Mouse (Mus musculus) midbrain, embryonic 13.5 days (tissue): ENCODE data around the gene Fggy. TPM values are rescaled to one million over a fixed set of nuclear protein-coding genes. Genes with fewer than 3 reads are reported as not detected.
A peak's percentile ranks its signal among the peaks of the same experiment; 100 is the strongest.

Experiments
- ATAC-seq: fragments of 200-750 bp; cut with Nextera tagmentation; 2 replicates; pipeline ENCODE4 v1.8.0; 2017; ENCODE audit warnings: mild to moderate bottlenecking, moderate TSS enrichment, moderate library complexity
- H3K27ac ChIP-seq: fragments of 300-500 bp; sonication (generic); 2 replicates; pipeline ENCODE4 v1.5.1; 2015; ENCODE audit warnings: inconsistent platforms, mild to moderate bottlenecking, moderate library complexity
- H3K27me3 ChIP-seq: fragments of 300-500 bp; sonication (generic); 2 replicates; pipeline ENCODE4 v1.6.1; 2015; ENCODE audit warnings: mild to moderate bottlenecking, inconsistent platforms
- H3K36me3 ChIP-seq: fragments of 300-500 bp; sonication (generic); 2 replicates; pipeline ENCODE4 v1.6.1; 2015; ENCODE audit warnings: mild to moderate bottlenecking, inconsistent platforms
- H3K4me1 ChIP-seq: fragments of 300-500 bp; sonication (generic); replicated peaks from 2 replicates; pipeline ENCODE4 v1.6.1; 2015; ENCODE audit warnings: inconsistent platforms
- H3K4me2 ChIP-seq: fragments of 300-500 bp; sonication (generic); replicated peaks from 2 replicates; pipeline ENCODE4 v1.6.1; 2015; ENCODE audit warnings: moderate library complexity, mild to moderate bottlenecking, inconsistent platforms
- H3K4me3 ChIP-seq: fragments of 300-500 bp; sonication (generic); replicated peaks from 2 replicates; pipeline ENCODE4 v1.5.1; 2015; ENCODE audit warnings: mild to moderate bottlenecking, inconsistent platforms
- H3K9ac ChIP-seq: fragments of 300-500 bp; sonication (generic); replicated peaks from 2 replicates; pipeline ENCODE4 v1.6.1; 2015; ENCODE audit warnings: mild to moderate bottlenecking, inconsistent platforms
- H3K9me3 ChIP-seq: fragments of 300-500 bp; sonication (generic); 2 replicates; pipeline ENCODE4 v1.6.1; 2016; ENCODE audit warnings: mild to moderate bottlenecking, inconsistent platforms
- WGBS: fragments of 180-500 bp; shearing (Covaris S2); methylation state at CpG from one replicate; pipeline ENCODE4 v1.1.7; 2015; 5-methylcytosine and 5-hydroxymethylcytosine counted together
- polyA plus RNA-seq: library from polyadenylated mRNA; unstranded; fragments of >200 nt; fragmentation: Nextera tagmentation; extraction: Ambion mirVana; gene quantifications from 2 replicates; pipeline ENCODE4 v1.2.1, GENCODE M21; 2015

Gene Fggy
- 7.5 and 9.2 TPM in 2 replicates for polyA plus RNA-seq

DNA sequence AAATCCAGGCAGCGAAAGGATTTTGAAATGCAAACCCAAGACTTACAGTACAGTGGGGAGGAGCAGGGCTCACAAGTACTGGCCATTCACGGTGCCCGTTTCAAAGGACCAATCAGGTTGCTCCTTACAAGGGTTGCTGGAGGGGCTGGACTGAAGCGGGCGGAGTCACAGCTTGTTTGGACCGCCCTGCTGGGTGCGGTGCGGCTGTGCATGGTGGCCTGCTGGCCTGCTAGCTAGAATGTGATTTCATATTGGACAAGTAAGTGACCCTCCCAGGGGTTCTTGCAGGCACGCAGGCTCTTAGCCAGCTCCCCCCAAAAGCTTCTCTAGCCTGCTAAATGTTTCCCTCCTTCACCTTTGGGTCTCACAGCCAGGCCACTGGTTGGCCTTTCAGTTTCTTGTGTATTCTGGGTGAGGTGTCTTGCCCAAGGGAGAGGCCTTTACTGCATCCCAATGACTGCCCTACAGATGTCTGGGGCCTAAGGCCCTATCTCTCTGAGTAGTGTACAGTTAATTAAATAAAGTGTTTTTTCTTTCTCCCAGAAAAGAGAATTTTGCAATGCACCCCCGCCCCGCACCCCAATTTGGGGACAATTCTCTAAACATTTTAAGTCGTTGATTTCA lies at the start of gene Fggy:
Fggy (plus strand) TSS at position 175 of the 624 bp plus-strand sequence.
- Histone ChIP-seq H3K4me1 (peaks cover 12% of the 10 kb centered on the region), H3K27me3 (no peaks in the 10 kb centered on the region), H3K4me2 (peak within 1 kb of the TSS; percentile 52), H3K9me3 (no peaks in the 10 kb centered on the region), H3K36me3 (no peaks in the 10 kb centered on the region), H3K4me3 (peak within 1 kb of the TSS; percentile 40), H3K27ac (peak within 1 kb of the TSS; percentile 65), H3K9ac (peak within 1 kb of the TSS; percentile 50)
- WGBS, result 26% methylated on average over 12 of the region's 12 CpGs
- peak; percentile 100 for ATAC-seq

DNA sequence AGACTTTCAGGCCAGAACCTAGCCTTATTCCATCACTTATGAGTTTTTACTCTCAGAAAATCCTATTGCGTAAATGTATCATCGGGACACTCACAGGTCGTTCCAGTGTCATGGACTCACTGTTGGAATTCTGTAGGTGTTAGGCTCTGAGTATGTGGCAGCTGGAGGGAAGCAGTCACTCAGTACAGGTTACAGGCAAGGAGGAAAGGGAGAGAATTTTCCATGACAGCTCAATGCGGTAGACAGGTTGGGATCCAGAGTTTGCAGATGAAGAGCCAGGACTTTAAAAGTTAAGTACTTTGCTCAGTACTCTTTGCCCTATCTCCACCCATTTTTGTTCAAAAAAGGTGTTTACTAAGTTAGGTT lies 49.4 kb upstream of the Fggy start:
- Histone ChIP-seq H3K9ac (no peak overlapping the region), H3K4me3 (no peak overlapping the region), H3K27me3 (no peaks in the 10 kb centered on the region), H3K27ac (no peak overlapping the region), H3K9me3 (no peaks in the 10 kb centered on the region), H3K4me2 (no peak overlapping the region), H3K36me3 (no peaks in the 10 kb centered on the region), H3K4me1 (no peaks in the 10 kb centered on the region; the same call in 1 of the 2 replicates)
- ATAC-seq, result no peak
- 92% methylated on average over 4 of the region's 4 CpGs for WGBS

DNA sequence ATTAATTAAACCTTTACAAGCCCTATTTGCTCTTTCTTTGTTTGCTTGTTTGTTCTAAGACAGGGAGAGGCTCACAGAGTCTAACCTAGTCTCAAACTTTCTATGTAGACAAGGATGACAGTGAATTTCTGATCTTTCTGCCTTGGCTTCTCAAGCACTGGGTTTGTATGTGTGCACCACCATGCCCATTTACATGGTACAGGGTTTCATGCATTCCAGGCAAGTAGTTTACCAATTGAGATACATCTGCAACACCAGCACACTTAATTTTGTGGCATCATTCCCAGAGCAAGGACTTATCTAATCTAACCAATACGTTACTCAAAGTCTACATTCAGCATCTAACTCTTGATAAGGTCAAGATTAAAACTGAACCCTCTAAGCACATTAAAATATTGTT lies 38.9 kb upstream of the Fggy start:
- Histone ChIP-seq H3K9me3 (no peaks in the 10 kb centered on the region), H3K36me3 (no peaks in the 10 kb centered on the region), H3K27me3 (no peaks in the 10 kb centered on the region), H3K4me1 (peaks cover 6% of the 10 kb centered on the region; the same call in 1 of the 2 replicates), H3K4me3 (no peak overlapping the region), H3K27ac (no peak overlapping the region), H3K4me2 (no peak overlapping the region), H3K9ac (no peak overlapping the region)
- ATAC-seq, result no peak
- 91% methylated on average over 1 of the region's 1 CpGs for WGBS

DNA sequence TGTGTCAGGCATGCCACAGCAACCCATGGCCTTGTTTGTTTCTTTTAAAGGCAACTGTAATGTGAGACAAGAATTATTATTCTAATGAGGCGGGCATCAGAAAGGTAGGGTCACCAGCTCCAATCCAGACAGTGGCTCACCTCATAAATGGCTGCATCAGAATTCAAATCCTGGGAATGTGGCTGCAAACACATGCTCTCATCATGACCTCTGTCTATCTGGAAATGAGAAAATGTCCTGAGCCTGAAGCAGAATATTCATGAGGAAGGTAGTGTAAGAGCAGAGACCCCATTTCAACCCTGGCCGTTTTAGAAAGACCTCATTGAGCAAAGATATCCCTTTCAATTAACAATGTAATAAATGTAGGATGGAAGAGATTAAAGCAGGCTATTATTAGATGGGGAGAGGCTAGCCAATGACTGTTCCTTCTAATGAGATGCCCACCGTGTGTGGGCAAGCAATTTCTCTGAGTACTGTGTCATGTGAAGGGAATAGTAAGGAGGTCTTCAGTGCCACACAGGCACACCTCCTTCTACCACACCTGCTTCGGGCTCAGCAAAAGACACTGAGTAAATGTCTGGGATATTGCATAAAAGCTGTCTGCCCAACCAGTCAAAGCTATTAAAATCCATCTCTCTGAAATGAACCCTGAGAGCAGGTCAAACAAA lies 37.2 kb upstream of the Fggy start:
- peaks cover 6% of the 10 kb centered on the region; the same call in 1 of the 2 replicates for H3K4me1 ChIP-seq
- H3K36me3 ChIP-seq, result no peaks in the 10 kb centered on the region
- no peak overlapping the region for H3K4me3 ChIP-seq
- WGBS, result 51% methylated on average over 4 of the region's 4 CpGs
- H3K9ac ChIP-seq, result no peak overlapping the region
- no peaks in the 10 kb centered on the region for H3K27me3 ChIP-seq
- peak; percentile 79 for ATAC-seq
- H3K27ac ChIP-seq, result no peak overlapping the region
- H3K9me3 ChIP-seq, result no peaks in the 10 kb centered on the region
- H3K4me2 ChIP-seq, result no peak overlapping the region

DNA sequence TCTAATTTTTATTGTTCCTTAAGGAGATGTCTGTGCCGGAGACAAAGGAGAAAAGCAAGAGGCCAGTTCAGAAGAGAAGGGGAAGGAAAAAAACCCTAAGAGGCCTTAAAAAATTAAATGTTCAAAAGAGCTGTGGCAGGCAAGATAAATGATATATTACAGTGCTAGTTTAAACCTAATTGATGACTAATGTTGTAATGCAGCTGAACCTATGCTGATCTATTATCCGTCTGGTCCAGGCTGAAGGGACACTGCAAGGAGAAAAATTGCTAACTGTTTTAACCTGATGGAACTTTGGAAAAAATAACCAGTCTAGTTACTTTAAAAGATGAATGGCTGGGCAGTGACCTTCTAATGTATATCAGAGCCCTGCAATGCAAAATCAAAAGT lies 36.7 kb upstream of the Fggy start:
- ATAC-seq, result no peak
- WGBS, result 61% methylated on average over 2 of the region's 2 CpGs
- H3K36me3 ChIP-seq, result no peaks in the 10 kb centered on the region
- H3K9me3 ChIP-seq, result no peaks in the 10 kb centered on the region
- H3K4me1 ChIP-seq, result peaks cover 6% of the 10 kb centered on the region; the same call in 1 of the 2 replicates
- no peak overlapping the region for H3K4me3 ChIP-seq
- no peaks in the 10 kb centered on the region for H3K27me3 ChIP-seq
- no peak overlapping the region for H3K27ac ChIP-seq
- no peak overlapping the region for H3K9ac ChIP-seq
- H3K4me2 ChIP-seq, result no peak overlapping the region

DNA sequence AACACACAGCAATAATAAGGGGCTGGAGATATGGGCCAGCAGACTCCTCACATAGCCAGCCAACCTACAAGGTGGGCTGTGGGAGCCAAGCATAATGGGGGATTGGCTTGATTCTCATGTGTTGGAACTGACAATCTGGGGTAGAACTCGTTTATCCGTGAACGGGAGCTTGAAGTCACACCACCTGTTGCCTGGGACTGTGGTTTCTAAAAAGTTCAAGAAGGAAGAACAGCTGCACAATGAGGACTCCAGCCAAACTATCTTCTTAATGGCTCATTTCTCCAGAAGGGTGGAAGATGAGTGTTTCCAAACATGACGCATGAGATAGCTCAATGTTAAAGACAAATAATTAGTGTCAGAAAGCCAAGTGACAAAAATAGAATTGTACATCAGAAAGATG lies 30.7 kb upstream of the Fggy start:
- 91% methylated on average over 4 of the region's 4 CpGs for WGBS
- Histone ChIP-seq H3K4me1 (no peaks in the 10 kb centered on the region), H3K27ac (no peak overlapping the region), H3K36me3 (no peaks in the 10 kb centered on the region), H3K9me3 (no peaks in the 10 kb centered on the region), H3K4me2 (no peak overlapping the region), H3K4me3 (no peak overlapping the region), H3K27me3 (no peaks in the 10 kb centered on the region), H3K9ac (no peak overlapping the region)
- ATAC-seq, result no peak

DNA sequence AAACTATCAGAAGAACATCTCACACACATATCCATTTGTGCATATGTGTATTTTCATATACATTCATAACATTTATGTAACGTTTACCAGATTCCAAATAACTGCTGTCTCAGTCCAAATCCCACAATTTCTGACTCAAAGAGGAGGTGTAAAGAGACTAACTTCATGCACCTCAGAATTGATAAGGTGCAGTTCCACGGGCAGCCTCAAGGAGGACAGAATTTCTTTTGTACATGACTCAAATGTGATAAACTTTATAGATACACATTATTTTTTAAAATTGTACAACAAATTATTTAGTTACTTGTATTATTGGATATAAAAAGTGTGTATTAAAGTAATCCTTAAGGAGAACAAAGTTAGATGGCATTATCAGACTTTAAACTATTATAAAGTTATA lies 26.6 kb upstream of the Fggy start:
- no peaks in the 10 kb centered on the region for H3K4me1 ChIP-seq
- 72% methylated on average over 2 of the region's 2 CpGs for WGBS
- no peak overlapping the region for H3K4me2 ChIP-seq
- ATAC-seq, result no peak
- no peak overlapping the region for H3K4me3 ChIP-seq
- no peak overlapping the region for H3K9ac ChIP-seq
- no peaks in the 10 kb centered on the region for H3K9me3 ChIP-seq
- H3K36me3 ChIP-seq, result no peaks in the 10 kb centered on the region
- H3K27ac ChIP-seq, result no peak overlapping the region
- H3K27me3 ChIP-seq, result no peaks in the 10 kb centered on the region

DNA sequence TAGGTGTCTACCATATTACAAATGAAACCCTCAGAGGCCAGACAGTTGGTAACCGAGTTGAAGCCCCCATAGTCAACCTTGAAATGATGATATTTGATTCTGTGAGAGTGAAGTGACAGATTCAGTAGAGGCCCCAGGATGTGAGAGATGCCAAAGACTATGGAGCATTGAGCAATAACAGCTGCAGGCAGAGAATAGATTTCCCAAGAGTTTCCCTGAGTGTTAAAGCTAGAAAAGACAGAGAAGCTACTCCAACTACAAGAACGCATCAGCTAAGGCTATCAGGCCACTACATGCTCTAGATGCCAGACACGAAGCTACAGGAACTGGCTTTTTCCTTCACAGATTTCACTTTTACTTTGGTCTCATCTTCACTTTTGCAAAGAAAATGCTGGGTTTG lies 23.4 kb upstream of the Fggy start:
- H3K36me3 ChIP-seq, result no peaks in the 10 kb centered on the region
- ATAC-seq, result no peak
- no peak overlapping the region for H3K9ac ChIP-seq
- no peak overlapping the region for H3K27ac ChIP-seq
- WGBS, result 96% methylated on average over 3 of the region's 3 CpGs
- H3K4me1 ChIP-seq, result no peaks in the 10 kb centered on the region
- H3K9me3 ChIP-seq, result no peaks in the 10 kb centered on the region
- H3K4me3 ChIP-seq, result no peak overlapping the region
- no peak overlapping the region for H3K4me2 ChIP-seq
- no peaks in the 10 kb centered on the region for H3K27me3 ChIP-seq

DNA sequence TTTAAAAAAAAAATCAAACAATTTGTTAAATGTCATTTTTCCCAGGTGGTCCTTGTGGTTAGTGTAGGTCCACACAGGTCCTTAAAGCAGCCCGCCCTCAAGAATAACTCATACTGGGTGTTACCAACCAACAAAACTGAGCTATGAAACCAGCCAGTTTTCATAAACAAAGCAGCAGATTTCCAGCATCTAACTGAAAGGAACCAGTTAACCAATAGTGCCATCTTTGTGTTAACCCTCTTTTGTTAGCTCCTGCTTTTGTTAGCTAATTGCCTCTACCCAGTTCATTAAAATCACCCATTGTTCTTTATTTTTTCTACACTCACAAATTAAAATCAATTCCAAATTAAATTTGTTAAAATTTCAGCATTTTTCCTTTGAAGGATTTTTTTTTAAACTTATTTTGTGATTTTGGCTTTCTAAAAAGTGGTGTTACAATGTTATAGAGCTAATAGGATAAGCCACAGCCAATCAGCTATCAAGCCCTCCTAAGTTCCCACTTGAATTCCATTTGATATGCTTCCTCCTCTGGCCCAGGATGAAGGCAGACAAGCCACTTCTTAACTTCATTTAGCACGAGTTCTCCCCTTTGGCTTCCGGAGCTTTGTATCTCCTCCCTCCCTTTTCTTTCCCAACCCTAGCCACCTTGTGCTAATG lies 15.8 kb upstream of the Fggy start:
- ATAC-seq, result no peak
- WGBS, result 47% methylated on average over 3 of the region's 3 CpGs
- Histone ChIP-seq H3K4me1 (no peaks in the 10 kb centered on the region), H3K36me3 (no peaks in the 10 kb centered on the region), H3K4me3 (no peak overlapping the region), H3K27me3 (no peaks in the 10 kb centered on the region), H3K9ac (no peak overlapping the region), H3K27ac (no peak overlapping the region), H3K9me3 (no peaks in the 10 kb centered on the region), H3K4me2 (no peak overlapping the region)

DNA sequence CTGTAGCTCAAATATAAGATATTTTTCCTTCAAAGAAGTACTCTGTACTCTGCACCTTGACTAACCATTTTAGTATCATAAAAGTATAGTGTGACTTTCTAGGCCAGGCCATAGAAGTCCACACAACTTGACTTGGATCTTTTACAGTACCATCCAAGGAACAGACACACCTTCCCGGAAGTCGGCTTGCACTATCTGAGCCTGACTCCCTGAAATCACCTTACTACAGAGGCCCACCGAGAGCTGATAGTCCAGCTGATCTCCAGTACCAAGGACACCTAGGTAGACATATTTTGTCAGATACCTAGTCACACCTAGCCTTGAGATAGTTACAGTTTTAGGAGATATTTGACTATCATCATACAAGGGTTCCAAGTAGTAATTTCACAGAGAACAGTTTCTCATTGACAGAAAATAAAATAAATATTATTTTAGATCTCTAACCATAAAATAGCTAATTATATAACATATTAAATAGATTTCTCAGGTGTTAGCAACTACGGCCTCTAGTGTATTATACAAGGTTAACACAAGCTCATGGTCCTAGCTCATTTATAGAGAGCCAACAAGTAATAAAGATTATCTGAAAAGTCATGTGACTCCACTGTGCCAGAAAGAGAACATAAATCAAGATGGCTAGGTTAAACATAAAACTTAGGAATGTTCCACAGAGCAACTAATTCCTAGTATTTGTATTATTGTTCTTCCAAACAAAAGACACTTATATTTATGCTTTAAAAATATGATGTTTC lies 15.1 kb upstream of the Fggy start:
- WGBS, result 97% methylated on average over 4 of the region's 4 CpGs
- H3K4me2 ChIP-seq, result no peak overlapping the region

DNA sequence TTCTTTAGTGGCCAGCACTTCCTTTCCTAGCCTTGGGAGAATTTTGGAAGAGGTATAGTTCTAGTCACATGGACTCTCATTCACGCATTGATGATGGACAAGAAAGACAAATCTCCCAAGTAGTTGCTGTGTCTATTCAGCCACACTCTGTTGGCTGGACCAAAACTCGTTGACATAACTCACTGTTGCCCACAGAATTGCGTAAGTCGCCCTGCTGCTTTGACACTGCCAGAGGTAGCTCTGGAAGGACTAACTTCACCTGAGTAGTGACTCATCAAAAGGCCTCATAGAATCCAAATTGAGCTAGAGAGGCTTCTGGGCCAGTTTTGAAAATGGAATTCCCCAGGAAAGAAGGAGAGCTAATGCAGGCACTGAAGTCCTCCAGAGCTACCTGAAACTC lies 13.8 kb upstream of the Fggy start:
- WGBS, result 91% methylated on average over 4 of the region's 4 CpGs
- Histone ChIP-seq H3K9ac (no peak overlapping the region), H3K27me3 (no peaks in the 10 kb centered on the region), H3K36me3 (no peaks in the 10 kb centered on the region), H3K4me1 (no peaks in the 10 kb centered on the region), H3K27ac (no peak overlapping the region), H3K4me3 (no peak overlapping the region), H3K4me2 (no peak overlapping the region), H3K9me3 (no peaks in the 10 kb centered on the region)
- ATAC-seq, result no peak

More for the DNA sequence above, 15.1 kb upstream of the Fggy start:
- no peaks in the 10 kb centered on the region for H3K4me1 ChIP-seq
- no peak overlapping the region for H3K4me3 ChIP-seq
- H3K9ac ChIP-seq, result no peak overlapping the region
- H3K36me3 ChIP-seq, result no peaks in the 10 kb centered on the region
- H3K27me3 ChIP-seq, result no peaks in the 10 kb centered on the region
- no peak overlapping the region for H3K27ac ChIP-seq
- H3K9me3 ChIP-seq, result no peaks in the 10 kb centered on the region
- ATAC-seq, result no peak
